Mouse (Mus musculus): ENCODE results near the gene Kctd12b.
"Not testable (repeated sequence)": the region's sequence is repeated elsewhere in the genome, so short reads cannot be mapped to it uniquely, and the experiment has no call there.

The Kctd12b gene

DNA sequence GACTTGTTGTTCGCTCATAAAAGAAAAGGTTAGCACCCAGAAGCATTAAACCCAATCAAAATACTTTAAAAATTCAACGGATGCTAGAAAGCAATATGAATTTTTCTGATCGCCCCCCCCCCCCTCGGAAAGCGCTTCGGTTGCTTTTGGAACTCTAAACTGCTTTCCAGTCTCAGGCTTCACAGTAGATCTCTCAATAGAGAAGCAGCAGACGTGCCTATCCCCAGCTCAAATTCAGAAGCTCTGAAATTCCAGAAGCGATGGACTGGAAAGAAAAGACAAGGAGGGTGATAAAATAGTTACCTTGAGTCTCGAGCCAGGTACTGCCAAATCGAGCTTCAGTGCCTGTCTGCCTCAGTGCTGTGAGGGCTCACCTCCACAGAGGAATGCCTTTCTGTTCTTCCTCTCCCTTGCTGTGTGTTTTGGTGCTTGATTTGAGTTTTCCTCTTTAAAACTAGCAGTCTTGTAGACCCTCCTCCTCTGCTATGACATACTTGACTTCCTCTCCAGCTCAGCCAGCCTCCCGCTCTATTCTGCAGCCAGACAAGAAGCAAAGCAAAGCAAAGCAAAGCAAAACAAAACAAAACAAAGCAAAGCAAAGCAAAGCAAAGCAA lies at the start of gene Kctd12b:
TSS of gene Kctd12b (minus strand) at position 610 of the 614 bp plus-strand sequence.
- no peak for DNase-seq (ENCODE audit: low spot score in 2 of 2)

DNA sequence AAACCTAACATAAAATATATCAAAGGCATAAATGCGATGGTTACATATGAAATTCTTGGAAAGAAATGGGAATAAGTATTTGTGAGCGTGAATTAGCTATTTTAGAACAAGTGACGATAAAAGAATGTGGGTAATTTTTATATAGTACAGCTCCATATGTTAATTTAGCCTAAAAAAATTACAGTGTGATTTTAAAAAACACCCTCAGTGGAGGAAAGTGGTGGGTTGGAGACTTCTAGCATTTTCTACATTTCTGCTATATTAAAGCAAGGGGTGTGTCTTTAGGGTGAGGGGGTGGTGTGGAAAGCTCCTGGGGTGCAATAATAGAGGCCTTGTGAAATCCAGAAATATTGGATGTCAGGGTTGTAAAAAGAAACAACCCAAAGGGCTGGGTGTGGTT lies 46.3 kb upstream of the Kctd12b start:
- DNase-seq (ENCODE audit: low spot score in 2 of 2): no peak

DNA sequence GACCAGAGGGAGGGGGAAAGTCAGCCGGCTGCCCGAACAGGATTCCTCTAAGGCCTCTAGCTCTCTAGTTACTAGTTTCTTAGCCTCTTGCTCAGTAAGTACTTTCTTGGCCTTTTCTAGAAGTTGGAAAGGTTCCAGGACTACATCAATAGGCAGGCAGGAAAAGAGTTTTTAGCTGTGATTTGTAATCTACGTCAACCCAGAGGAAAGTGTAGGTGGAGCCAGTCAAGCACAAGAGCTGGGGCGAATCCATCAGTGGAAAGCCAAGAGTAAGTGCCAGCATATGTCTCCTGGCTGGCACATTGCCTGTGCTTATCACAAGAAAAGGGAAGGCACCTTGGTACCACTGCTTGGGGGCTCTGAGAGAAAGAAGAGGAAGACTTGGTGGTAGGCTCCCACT lies 39.5 kb upstream of the Kctd12b start:
- peak in 1 of 2 experiments; percentile 5 for DNase-seq (ENCODE audit: low spot score in 2 of 2)

DNA sequence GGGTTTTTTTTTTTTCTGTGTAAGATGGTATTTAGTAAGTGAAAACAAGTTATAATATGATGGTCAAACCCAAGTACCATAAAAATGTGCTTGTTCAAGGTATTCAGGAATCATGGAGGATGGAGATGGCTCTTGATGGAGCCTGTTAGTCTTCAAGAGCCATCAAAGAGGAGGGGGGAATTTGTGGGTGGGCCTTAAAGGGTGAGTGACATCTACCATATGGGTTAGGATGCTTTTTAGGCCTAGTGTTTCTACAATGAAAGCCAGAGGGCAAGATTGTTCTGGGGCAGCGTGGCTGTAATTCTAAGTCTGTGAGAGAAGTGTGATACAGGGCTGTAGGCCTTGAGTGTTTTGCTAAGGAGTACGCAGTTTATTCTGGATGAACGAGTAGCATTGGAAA lies 28.2 kb upstream of the Kctd12b start:
- DNase-seq (ENCODE audit: low spot score in 2 of 2): no peak

DNA sequence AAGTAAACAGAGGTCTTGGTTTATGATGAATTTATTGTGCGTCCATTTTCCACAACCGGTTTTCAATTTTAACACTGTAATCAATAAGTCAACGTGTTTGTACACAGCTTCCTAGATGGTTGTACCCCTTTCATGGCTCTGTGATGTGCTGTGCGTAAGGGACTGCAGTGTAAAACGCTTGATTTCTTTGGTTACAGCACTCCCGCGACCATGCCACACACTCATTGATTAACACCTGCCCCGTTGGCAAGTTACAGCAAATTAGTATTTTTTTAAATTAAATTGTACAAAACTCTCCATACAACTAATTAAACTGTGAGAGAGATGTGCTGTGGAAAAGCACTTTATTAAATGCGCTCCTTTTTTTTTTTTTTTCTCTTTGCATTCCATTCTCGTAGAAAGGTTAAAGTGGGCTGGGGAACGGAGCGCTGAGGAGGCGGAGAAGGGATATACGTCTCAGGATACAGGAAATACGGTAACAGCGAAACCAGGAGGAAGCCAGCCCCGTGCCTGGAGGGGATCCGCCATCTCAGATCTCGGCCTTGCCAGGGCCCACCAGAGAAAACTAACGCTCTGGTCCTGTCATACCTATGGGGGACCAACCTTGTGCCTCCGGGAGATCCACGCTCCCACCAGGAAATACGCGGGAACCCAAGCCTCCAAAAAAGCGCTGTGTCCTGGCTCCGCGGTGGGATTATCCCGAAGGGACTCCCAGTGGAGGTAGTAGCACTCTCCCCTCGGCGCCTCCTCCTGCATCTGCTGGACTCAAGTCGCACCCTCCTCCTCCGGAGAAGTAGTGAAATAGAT lies 27.1 kb upstream of the Kctd12b start, which contains the start of gene Nbdy:
TSS of gene Nbdy (plus strand) at position 481 of the 807 bp plus-strand sequence.
- peak; percentile 22 to 27 for DNase-seq (ENCODE audit: low spot score in 2 of 2)

DNA sequence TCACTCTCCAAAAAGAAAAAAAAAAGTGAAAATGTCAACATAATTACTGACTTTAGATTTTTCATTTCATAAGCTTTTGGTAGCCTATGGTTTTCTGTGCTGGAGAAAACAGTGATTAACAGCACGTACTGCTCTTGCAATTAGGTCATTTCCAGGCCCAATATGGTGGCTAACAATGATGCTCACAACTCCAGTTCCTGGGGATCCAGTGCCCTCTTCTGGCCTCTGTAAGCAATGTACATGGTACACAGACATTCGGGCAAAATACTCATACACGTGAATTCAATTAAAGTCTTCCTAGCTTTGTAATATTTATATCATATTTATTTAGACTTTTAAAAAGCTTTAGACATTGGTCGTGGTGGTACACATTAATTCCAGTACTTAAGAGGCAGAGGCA lies 23.4 kb upstream of the Kctd12b start:
- DNase-seq (ENCODE audit: low spot score in 2 of 2): no peak

DNA sequence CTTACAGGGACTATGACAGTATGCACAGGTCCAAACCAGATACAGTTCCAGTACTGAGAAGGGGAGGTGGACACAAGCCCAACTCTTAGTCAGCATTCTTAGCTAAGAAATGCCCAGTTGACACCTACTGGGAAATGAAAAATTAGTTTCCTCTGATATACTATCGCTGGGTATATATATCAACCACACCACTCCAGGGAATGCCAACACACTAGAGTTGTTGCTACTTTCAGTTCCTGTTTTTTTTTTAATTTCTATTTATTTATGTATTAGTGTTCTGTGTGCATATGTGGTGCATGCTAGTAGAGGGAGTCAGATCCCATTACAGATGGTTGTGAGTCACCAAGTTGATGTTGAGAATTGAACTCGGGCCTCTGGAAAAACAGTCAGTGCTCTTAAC lies 20.5 kb upstream of the Kctd12b start:
- no peak for DNase-seq (ENCODE audit: low spot score in 2 of 2)

DNA sequence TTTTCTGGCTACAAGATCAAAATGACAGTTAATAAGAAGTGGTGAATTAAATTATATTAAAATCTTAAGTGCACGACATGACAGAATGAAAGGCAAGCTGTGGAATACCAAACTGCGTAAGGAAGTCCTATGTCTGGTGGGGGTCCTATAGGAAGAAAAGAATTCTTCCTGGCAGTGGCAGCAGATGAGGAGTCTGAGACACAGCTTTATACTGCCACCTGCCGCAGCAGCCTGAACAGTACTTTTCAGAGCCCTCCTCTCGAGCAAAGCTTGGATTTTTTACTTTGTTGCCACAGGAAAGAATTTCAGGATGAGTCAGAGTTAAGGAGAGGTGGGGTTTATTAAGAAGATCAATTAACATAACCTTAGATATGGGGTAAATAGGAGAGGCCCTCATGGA lies 11.5 kb upstream of the Kctd12b start:
- no peak for DNase-seq (ENCODE audit: low spot score in 2 of 2)

DNA sequence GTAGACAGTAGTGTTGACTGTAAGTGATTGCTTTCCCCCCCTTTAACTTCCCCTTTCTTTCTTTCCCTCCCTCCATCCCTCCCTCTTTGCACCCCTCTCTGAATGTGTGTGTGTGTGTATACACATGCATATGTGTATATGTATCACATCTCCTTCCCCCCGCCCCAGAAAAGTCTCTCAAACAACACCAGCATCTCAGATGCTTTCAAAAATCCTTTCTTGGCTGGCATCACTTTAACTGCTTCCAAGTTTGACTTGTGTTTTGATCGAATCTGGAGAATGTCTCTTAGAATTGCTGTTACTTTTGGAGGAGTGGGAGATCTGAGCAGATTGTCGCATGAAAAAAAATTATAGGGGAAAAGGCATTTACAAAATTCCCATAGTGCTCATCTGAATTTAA lies 4.3 kb upstream of the Kctd12b start:
- DNase-seq (ENCODE audit: low spot score in 2 of 2): no peak

DNA sequence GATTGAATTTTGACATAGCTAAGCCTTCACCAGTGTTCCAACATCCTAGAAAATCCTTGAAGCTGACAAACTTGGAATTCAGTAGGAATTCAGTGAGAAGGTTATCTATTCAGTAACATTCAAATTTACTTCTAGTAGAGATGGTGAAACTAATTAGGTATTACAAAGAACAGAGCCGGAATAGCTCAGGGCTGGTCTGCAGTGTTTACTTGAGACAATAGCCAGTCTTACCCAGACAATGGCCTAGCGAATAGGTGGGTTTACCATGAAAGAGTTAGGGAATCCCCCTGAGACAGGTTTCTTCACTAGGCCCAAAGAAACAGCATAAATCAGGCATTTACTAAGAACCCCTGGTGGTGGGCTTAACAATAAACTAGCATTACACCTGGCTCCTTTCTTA lies 28.0 kb downstream of the Kctd12b start:
- DNase-seq (ENCODE audit: low spot score in 2 of 2): not testable (repeated sequence)

DNA sequence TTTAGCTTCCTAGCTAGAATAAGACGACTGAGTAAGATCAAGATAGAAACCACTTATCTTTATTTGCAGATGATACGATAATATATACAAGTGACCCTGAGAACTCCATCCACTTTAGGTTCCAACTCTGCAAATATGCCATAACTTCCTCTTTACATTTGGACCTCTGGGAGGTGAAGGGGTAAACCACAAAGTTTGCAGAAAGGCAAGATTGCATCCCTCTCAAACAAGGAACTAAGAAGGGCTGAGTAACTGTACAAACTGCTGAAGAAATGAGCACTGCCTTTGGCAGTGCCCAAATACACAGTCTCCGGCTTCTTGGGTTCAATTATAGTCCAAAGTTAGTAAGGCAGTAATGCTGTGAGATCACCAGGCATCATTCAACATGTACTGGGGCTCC lies 31.3 kb downstream of the Kctd12b start:
- no peak for DNase-seq (ENCODE audit: low spot score in 2 of 2)

DNA sequence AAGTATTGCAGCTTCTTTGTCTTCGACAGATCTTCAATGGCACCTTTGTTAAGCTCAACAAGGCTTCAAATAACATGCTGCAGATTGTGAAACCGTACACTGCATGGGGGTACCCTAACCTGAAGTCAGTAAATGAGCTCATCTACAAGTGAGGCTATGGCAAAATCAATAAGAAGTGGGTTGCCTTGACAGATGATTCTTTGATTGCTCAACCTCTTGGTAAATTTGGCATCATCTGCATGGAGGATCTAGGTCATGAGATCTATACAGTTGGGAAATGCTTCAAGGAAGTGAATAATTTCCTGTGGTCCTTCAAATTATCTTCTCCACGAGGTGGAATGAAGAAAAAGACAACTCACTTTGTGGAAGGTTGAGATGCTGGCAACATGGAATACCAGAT lies 39.2 kb downstream of the Kctd12b start:
- DNase-seq (ENCODE audit: low spot score in 2 of 2): no peak

DNA sequence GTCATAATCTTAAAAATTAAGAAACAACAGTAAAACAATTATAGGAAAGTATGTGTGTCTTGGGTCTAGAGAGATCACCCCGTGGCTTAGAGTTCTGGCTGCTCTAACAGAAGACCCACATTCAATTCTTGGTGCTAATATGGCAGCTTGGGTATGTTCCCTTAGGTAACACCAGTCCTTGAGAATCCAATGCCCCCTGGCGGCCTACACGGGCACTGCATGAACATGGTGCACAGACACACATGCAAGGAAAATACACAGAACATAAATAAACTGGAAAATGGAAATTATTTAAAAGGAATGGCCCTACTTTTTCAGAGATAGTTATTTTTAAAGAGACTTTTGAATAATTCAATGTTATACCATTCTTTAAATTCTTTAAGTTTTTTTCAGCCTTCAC lies 55.6 kb downstream of the Kctd12b start:
- DNase-seq (ENCODE audit: low spot score in 2 of 2): no peak

DNA sequence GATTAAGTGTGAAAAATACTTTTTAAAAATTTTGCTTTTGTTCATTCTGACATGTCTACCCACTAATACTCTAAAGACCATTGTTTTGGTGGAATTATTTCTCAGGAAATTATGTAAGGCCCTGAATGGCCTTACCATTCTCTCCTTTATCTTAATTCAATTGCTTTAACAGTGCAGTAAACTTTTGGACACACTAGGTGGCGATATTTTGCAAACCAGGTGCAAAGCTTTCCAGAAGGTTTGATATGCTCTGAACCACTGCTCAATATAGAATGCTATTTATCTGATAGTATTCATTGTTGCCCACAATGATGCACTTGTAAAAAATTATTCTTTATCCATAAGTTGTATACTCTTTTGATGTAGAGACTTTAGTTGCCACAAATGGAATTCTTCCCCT lies 59.9 kb downstream of the Kctd12b start:
- DNase-seq (ENCODE audit: low spot score in 2 of 2): no peak

All from right cerebral cortex, postnatal 36 days (tissue).